Mouse (Mus musculus): ENCODE results near the gene Nav2.

The Nav2 gene

GRCm38 (mm10) chr7:49421261-49421660 is 512.7 kb downstream of the Nav2 start:
- DNase-seq (ENCODE audit: low read depth in 2 of 2, low spot score in 2 of 2), result no peak

DNA sequence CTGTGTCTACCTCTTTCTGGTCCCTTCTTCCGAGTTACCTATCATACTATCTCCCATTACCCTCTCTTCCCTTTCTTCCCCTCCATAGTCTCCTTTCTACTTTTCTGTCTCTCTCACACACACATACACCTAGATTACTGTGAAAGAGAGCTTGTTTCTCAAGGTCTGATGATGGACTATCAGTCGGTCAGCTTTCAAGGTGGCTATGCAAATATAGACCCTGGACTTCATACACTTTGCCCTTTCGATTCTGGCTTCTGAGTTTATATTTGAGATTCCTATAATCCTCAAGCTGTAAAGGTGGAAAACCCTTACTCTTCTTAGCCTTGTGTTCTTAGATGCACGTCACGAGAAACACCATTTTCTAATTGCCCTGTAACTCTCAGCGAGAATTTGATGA is 515.4 kb downstream of the Nav2 start:
- DNase-seq (ENCODE audit: low read depth in 2 of 2, low spot score in 2 of 2), result no peak

- peak in 1 of 2 experiments; percentile 32 for DNase-seq (ENCODE audit: low read depth in 2 of 2, low spot score in 2 of 2)
Measured at GRCm38 (mm10) chr7:49426060-49426459, 517.5 kb downstream of the Nav2 start.

DNA sequence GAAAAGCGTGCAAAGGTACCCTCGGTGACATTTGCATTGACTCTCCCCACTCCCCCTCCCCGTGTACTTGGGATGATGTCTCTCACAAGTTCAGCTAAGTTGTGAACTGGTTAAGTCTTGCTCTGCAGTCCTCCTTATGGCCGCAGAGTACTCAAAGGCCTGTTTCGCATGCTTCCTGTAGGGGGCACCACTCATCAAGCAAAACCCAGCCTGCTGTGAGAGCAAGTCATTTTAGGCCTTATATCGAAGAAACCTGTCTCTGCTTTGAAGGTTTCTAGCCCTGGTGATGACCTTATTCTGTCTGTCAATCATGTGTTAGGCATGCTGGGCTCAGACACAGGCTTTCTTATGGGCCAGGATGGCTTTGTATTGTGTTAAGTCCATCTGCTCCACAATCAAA is 519.3 kb downstream of the Nav2 start:
- no peak for DNase-seq (ENCODE audit: low read depth in 2 of 2, low spot score in 2 of 2)

GRCm38 (mm10) chr7:49428947-49429346 is 520.4 kb downstream of the Nav2 start:
- no peak for DNase-seq (ENCODE audit: low read depth in 2 of 2, low spot score in 2 of 2)

- DNase-seq (ENCODE audit: low read depth in 2 of 2, low spot score in 2 of 2), result no peak
Measured at GRCm38 (mm10) chr7:49430808-49431207, 522.3 kb downstream of the Nav2 start.

DNA sequence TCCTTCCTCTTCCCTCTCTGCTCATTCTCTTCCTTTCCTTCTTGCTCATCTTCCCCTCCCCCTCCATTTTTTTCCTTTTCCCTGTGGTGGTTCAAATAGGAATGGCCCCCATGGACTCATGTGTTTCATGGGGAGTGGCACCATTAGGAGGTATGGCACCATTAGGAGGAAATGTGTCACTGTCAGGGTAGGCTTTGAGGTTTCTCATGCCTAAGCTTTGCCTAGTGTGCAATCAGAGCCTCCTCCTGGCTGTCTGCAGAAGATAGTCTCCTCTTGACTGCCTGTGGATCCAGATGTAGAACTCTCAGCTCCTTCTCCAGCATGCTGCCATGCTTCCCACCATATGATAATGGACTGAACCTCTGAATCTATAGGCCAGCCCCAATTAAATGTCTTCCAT is 525.4 kb downstream of the Nav2 start:
- no peak for DNase-seq (ENCODE audit: low read depth in 2 of 2, low spot score in 2 of 2)

DNA sequence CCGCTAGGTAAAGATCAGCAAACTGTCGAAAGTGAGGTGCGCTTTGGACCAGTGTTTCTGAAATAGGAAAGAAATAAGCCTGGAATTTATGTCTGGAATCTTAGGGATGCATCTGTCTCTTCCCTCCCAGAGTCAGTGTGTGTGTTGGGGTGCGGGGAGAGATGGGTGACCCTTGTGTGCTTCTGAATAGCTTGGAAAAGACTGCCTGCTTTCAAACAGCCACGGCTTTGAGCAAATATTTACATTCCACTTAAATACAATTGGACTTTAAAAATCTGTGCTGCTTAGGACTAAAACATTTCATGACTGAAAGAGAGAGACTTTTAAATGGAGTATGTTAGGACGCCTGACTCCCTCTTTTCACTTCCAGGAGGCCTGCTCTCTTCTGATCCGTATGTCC is 528.0 kb downstream of the Nav2 start:
- no peak for DNase-seq (ENCODE audit: low read depth in 2 of 2, low spot score in 2 of 2)

DNA sequence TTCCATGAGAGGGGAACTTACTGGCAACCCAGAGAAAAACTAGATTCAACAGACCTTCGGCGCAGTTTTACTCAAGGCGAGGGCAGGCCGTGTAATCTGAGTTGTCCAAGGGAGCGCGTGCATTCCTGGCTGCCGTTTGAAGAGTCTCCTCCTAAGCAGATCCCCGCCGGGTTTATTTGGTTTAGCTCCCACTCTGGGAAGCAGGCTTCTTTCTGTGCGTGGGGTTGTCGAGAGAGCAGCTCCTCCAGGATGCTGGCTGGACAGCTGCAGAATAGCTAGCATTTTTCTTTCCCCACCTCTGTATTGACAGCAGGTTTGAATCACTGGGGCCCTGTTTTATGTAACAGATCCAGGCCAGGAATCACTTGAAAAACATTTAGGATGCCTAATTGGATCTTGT is 529.4 kb downstream of the Nav2 start:
- no peak for DNase-seq (ENCODE audit: low read depth in 2 of 2, low spot score in 2 of 2)

DNA sequence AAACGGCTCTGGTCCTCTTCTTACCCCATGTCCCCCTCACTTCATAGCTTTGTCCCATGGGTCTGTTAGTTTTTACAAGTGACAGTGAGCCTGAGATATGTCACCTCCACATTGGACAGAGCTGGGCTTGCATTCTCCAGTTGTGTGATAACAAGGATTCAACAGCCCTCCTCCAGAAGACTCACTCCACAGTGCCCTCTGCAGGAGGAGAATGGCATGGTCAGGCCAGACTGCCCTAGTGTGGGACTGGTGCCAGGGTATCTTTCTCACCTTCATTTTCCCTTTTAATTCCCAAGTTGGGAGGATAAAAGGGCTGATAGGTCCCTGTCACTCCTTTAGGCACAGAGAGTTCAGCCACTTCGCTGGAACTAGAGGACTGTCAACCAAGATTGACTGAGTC is 530.6 kb downstream of the Nav2 start:
- DNase-seq (ENCODE audit: low read depth in 2 of 2, low spot score in 2 of 2), result no peak

- no peak for DNase-seq (ENCODE audit: low read depth in 2 of 2, low spot score in 2 of 2)
Measured at GRCm38 (mm10) chr7:49440333-49440969, 531.9 kb downstream of the Nav2 start.

GRCm38 (mm10) chr7:49442174-49442573 is 533.7 kb downstream of the Nav2 start:
- DNase-seq (ENCODE audit: low read depth in 2 of 2, low spot score in 2 of 2), result no peak

GRCm38 (mm10) chr7:49448580-49448979 is 540.1 kb downstream of the Nav2 start:
- DNase-seq (ENCODE audit: low read depth in 2 of 2, low spot score in 2 of 2), result no peak

- no peak for DNase-seq (ENCODE audit: low read depth in 2 of 2, low spot score in 2 of 2)
Measured at GRCm38 (mm10) chr7:49450261-49451141, 542.0 kb downstream of the Nav2 start.

DNA sequence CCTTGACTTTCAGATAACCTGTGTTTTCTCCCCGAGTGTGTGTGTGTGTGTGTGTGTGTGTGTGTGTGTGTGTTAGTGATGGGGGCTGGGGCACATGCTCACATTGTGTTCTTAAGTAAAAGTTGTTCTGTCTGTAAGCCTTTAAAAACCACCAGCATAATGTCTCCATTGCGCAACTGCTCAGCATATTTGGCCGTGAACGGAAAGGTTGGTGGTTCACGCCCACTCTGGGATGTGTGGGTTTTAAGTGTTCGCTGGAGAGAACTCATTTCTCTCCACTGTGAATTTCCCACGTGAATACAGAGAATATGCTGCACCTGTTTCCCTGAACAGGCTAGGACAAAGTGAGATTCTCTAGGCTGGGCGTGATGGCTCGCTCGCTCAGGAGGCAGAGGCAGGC is 542.7 kb downstream of the Nav2 start:
- no peak for DNase-seq (ENCODE audit: low read depth in 2 of 2, low spot score in 2 of 2)

DNA sequence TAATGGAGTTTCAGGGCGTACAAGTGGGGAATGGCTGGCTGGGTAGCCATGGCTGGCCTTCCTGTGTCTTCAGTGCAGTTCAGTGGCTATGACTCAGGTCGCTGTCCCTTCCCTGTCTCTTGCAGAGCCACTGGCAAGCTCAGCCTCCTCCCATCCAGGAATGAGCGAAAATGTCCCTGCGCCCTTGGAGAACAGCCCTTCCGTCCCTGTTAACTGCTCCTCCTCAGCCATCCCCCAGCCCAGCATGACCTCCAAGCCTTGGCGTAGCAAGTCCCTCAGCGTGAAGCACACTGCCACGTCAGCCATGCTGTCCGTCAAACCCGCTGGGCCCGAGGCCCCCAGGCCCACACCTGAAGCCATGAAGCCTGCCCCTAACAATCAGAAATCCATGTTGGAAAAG is 543.8 kb downstream of the Nav2 start:
- DNase-seq (ENCODE audit: low read depth in 2 of 2, low spot score in 2 of 2), result no peak

- DNase-seq (ENCODE audit: low read depth in 2 of 2, low spot score in 2 of 2), result no peak
Measured at GRCm38 (mm10) chr7:49454601-49455000, 546.1 kb downstream of the Nav2 start.

GRCm38 (mm10) chr7:49456148-49456547 is 547.6 kb downstream of the Nav2 start:
- DNase-seq (ENCODE audit: low read depth in 2 of 2, low spot score in 2 of 2), result peak in 1 of 2 experiments; percentile 27

GRCm38 (mm10) chr7:49457398-49457797 is 548.9 kb downstream of the Nav2 start:
- no peak for DNase-seq (ENCODE audit: low read depth in 2 of 2, low spot score in 2 of 2)

DNA sequence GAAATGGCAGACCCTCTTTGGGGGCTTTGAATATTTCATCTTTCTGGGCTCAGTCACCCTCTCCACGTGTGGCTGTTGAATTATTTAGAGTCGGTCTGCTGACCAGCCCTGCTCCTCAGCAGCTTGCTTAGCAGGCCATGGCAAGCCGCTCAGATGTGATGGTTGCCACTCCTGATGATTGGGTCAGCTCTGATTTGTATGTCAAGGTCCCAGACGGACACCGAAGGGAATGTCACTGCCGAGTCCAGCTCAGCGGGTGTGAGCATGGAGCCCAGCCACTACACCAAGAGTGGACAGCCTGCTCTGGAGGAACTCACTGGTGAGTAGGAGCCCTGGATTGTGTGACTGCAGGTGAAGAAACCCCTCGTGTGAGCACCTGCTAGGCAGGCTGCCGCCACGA is 549.4 kb downstream of the Nav2 start:
- DNase-seq (ENCODE audit: low read depth in 2 of 2, low spot score in 2 of 2), result no peak

DNA sequence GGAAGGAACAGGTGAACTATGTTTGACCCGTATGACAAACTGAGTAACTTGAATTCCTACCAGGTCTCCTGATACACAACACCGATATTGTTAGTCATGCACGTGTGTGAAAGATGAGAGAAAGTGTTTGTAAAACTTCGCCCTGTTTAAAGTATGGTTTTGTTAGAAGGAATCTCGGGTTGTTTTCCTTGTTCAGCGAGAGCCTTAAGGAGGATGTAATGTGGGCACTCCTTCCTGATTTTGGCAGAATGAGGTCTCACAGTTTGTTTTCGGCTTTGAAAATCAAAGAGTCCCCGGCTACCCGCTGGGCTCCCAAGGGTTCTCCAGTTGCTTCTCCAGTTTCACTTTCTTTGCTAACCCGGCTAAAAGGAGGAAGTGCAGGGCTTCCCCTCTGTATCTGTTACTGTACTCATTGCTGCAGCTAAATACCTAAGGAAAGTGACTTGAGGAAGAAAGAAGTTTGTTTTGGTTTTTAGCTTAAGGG is 553.9 kb downstream of the Nav2 start:
- peak; percentile 4 to 10 for DNase-seq (ENCODE audit: low read depth in 2 of 2, low spot score in 2 of 2)

- peak in 1 of 2 experiments; percentile 9 for DNase-seq (ENCODE audit: low read depth in 2 of 2, low spot score in 2 of 2)
Measured at GRCm38 (mm10) chr7:49467861-49468260, 559.3 kb downstream of the Nav2 start.

All from CD8-positive naive resting alpha-beta T cell, adult 2 months (primary cell).